Mouse (Mus musculus) ES-Bruce4 (cell line): ENCODE measurements around the gene Sumo3.

Source experiments
- EP300 ChIP-seq: IDR thresholded peaks from 2 replicates; pipeline ENCODE4 v1.6.1; 2011; ENCODE audit warnings: low read depth, low read length; ENCODE audit not compliant: insufficient read depth
- POLR2A ChIP-seq: IDR thresholded peaks from one replicate; pipeline ENCODE4 v1.8.1; 2011; ENCODE audit warnings: low read length; ENCODE audit not compliant: insufficient read depth

- TF ChIP-seq POLR2A (no peak), EP300 (no peak)
Observed at GRCm38 (mm10) chr10:77561508-77561907, 44.4 kb upstream of the Sumo3 start.
